Mouse (Mus musculus): ENCODE results near the gene Dpf1.

- no peak for TF ChIP-seq CTCF (IDR thresholded peaks at IDR 0.05; ENCODE audit: low read depth, low read length)
- no peak for TF ChIP-seq POLR2AphosphoS5 (IDR thresholded peaks at IDR 0.05; ENCODE audit: insufficient replicate concordance, low read depth, low read length)
- no peak for TF ChIP-seq TAL1 (conservative IDR thresholded peaks at IDR 0.05; ENCODE audit: low read depth, low read length)
- TF ChIP-seq GATA2 (IDR thresholded peaks at IDR 0.05; ENCODE audit: borderline replicate concordance, low read depth, low read length) = no peak
- TF ChIP-seq GATA1 (IDR thresholded peaks at IDR 0.05; ENCODE audit: borderline replicate concordance, low read length) = no peak
These were observed 25.2 kb downstream of the Dpf1 start for GRCm38 (mm10) chr7:29328984-29329383.

Data from G1E (cell line).